Mouse (Mus musculus): ENCODE data around the gene Mrpl1.
A peak's percentile ranks its signal among the peaks of the same experiment; 100 is the strongest.

Gene Mrpl1

GRCm38 (mm10) chr5:96207531-96207930 is 1.8 kb upstream of the Mrpl1 start:
- DNase-seq (ENCODE audit: extremely low spot score) = no peak

- no peak for DNase-seq (ENCODE audit: extremely low spot score)
Measured at GRCm38 (mm10) chr5:96208543-96208942, 750 bp upstream of the Mrpl1 start.

GRCm38 (mm10) chr5:96209916-96210583 is 757 bp downstream of the Mrpl1 start:
- DNase-seq (ENCODE audit: extremely low spot score) = peak; percentile 92

DNA sequence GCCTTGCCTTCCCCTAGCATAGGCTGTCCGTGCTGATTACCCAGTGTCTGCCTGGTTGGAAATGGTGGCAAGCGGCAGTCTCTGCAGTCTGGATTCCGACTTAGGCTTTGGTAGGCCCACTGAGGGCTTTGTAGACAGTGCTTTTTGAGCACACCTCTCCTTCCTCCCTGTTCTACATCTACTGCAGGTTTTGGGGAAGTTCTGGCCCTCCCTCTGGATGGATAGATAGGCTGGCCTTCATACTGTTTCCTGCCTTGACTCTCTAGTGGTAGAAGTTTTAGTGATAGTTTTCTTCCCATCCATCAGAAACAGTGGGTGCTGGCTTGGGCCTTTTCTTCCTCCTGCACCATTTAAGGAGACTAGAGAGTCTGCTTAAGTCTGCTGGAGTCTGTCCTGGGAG is 9.4 kb downstream of the Mrpl1 start:
- no peak for DNase-seq (ENCODE audit: extremely low spot score)

DNA sequence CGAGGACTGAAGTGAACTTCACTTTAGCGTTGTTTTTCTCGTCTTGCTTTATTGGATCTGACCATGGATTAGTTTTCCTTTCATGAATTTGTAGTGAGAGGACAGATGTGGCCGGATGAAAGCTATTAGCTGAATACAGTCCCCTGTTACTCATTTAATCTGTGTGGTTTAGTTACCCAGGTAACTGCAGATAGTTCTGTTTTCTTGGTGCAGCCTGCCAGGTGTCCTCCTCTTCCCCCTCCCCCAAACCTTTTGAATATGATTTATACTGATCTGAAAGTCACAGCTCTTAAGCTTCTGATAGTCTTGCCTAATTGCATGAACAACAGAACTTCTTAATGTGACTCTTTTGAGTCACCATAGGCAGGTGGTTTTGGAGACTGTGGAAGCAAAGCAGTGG is 10.2 kb downstream of the Mrpl1 start:
- DNase-seq (ENCODE audit: extremely low spot score) = no peak

GRCm38 (mm10) chr5:96221298-96221697 is 12.0 kb downstream of the Mrpl1 start:
- no peak for DNase-seq (ENCODE audit: extremely low spot score)

DNA sequence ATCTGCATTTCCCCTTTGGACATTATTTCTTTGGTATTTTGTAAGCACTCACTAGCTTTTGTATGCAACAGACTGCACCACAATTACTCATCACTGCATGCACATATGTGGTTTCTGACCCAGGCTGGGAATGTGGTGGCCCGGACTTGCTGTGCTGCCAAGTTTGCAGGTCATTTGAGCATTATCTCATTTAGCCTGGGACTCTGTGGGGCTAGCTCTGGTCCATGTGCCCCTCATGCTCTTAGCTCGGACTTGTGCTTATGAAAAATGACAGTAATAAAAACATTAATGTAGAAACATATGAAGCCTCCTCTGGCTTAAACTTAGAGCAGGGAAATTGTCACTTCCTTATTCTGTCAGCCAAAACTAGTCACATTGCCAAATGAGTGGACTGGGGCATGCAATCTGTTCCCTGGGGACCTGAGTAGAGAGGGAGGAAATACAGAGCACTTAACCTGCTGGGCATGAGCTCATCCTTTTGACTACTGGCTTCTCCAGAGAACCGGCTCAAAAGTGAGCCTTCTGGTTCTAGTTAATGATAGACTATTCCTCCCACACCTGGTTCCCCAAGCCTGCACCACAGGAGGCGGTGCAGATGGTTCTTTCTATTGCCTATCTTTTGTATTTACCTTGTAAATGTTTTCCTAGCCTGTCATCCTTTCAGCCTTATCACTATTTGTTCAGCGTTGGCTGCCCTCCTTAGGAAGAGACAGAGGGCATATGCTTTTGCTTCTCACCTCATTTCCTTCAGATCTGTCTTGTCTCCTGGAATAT is 12.7 kb downstream of the Mrpl1 start:
- no peak for DNase-seq (ENCODE audit: extremely low spot score)

DNA sequence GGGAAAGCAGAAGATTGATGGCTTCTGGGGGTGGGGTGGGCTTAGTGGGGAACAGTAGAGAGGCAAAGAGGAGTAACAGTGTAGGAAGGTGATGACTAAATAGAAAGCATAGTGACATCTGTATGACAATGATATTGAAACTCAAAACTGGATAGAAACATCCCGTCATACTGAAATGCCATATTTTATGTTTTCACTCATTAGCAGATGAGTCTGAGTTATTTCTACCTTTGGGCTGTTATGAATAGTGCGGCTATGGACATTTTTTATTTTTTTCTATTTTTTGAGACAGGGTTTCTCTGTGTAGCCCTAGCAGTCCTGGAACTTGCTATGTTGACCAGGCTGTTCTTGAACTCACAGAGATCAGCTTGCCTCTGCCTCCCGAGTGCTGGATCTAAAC is 13.7 kb downstream of the Mrpl1 start:
- DNase-seq (ENCODE audit: extremely low spot score) = no peak

- DNase-seq (ENCODE audit: extremely low spot score) = no peak
Measured at GRCm38 (mm10) chr5:96226490-96226889, 17.2 kb downstream of the Mrpl1 start.

DNA sequence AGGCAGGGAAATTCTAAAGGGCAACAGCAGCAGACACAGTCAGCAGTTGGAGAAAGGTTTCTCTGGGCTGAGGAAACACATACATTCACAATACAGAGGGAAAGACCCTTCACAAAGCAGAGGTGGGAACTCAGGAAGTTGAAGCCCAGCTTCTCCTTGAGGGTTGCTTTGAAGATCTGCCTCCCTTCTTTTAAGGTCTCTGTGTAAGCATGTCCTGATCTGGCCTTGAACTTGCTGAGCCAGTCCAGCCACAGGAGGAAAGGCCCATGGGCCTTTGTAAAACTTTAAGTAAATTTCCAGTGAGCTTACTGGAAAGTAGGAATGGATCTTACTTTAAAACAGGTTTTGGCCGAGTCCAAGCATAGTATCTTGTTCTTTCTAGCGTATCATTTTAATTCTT is 19.7 kb downstream of the Mrpl1 start:
- DNase-seq (ENCODE audit: extremely low spot score) = no peak

DNA sequence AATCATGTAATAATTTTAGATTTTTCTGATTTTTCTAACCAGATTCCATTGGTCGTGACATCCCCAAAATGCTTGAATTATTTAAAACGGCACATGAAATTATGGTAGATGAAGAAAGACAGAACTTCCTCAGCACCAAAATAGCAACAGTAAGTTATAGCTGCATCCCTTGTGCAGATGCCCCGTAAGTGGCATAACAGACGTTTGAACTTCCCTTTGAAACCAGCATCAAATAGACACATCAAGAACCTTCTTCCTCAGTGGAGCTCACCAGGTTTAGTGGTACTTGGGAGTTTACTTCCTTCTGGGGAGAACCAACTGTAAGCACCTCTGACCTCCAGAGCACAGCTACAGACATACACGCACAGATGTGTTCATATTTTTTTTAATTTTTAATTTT is 29.5 kb downstream of the Mrpl1 start:
- no peak for DNase-seq (ENCODE audit: extremely low spot score)

GRCm38 (mm10) chr5:96240856-96241255 is 31.6 kb downstream of the Mrpl1 start:
- DNase-seq (ENCODE audit: extremely low spot score) = no peak

DNA sequence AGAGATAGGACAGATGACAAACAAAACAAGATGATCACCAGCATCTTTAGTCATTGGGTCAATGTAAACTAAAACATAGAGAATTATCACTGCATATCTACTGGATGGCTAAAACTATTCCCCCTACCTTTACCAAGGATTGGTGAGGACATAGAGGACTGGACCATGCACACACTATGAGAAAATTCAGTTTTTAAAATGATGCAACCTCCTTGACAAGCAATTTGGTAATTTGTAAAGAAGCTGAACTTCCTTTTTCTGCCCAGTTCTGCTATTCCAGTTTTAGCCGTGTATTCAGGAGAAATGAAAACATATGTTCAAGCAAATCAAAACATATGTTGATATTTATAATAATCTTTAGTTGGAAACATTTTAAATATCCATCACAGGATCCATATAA is 35.2 kb downstream of the Mrpl1 start:
- DNase-seq (ENCODE audit: extremely low spot score) = no peak

GRCm38 (mm10) chr5:96253995-96254394 is 44.7 kb downstream of the Mrpl1 start:
- DNase-seq (ENCODE audit: extremely low spot score) = no peak

DNA sequence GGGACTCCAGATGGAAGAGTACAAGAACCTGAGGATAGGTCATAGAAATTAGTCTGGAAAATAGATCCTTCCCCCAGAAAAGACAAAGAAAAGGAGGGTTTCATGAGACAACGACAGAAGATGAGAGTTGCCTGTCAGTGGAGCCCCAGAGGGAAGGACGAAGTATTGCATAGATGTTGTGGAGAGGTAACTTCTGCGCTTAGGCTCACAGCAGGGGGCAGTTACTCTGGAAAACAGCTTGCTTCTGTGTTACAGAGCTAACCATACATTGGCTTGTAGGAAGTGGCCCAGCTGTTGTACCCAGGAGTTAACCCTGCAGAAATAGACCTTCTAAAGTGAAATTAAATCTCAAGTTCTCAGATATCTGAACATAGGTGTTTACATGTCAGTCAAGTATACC is 45.9 kb downstream of the Mrpl1 start:
- no peak for DNase-seq (ENCODE audit: extremely low spot score)

- DNase-seq (ENCODE audit: extremely low spot score) = no peak
Measured at GRCm38 (mm10) chr5:96258210-96258609, 48.9 kb downstream of the Mrpl1 start.

DNA sequence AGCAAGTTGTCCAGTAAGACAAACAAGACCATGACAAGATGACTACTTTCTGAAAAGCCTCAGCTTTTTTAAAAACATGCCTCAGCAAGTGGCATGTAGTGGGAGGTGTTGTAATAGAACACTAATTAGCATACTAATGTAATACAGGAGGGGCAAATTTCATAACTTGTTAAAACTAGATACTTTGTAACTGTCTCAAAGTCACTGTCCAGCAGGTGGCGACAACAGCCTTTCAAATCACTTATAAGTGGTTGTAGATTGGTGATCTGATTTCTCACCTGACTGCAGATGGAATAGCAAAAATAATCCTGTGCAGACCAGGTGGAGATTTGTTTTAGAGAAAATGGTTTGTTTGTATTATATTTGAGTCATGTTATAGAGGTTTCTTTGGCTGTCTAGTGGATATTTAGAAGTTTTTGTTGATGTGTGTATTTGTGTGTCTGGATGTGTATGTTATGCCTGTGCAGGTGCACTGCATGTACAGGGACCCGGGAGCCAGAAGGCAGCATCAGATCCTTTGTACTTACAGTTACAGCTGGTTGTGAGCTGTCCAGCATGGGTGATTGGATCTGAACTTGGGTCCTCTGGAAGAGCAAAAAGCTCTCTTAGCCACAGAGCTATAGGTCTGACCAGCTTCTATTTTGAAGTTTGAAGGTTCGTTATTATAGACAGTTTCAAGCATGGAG is 57.9 kb downstream of the Mrpl1 start:
- DNase-seq (ENCODE audit: extremely low spot score) = peak; percentile 47

- DNase-seq (ENCODE audit: extremely low spot score) = no peak
Measured at GRCm38 (mm10) chr5:96271070-96271469, 61.8 kb downstream of the Mrpl1 start.

- no peak for DNase-seq (ENCODE audit: extremely low spot score)
Measured at GRCm38 (mm10) chr5:96305786-96306185, 96.5 kb downstream of the Mrpl1 start.

DNA sequence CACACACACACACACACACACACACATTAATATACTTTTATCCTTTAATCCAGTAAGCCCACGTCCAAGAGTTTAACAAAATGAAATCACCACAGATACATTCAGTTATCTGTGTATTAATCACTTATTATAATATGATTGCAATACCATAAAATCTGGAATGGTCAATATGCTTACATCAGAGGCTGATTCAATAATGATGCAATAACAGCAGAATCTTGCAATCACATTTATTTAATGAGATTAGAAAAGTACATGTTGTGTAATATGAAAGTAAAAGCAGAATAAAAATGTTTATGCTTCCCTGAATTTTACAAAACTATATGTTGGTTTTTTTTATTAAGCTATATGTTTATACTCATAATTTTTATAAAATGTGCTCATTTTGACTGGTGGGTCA is 97.0 kb downstream of the Mrpl1 start:
- DNase-seq (ENCODE audit: extremely low spot score) = no peak

DNA sequence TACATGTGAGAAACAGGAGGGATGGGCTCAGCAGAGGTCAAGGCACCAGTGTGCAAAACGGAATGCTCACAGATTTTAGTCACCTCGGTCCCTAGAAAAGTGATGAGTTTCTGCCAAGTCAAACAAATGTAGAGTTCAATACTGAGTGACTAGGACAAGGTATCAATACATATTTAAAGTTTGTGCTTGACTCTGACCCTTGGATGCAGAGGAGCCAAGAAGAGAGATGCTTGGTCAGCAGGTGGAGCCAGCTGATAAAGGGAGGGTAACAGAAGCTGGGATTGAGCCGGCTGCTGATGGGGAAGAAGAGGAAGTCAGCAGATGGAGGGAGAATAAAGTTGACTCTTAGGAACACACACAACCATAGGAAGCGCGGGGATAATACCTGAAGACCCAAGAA is 97.5 kb downstream of the Mrpl1 start:
- no peak for DNase-seq (ENCODE audit: extremely low spot score)

GRCm38 (mm10) chr5:96308086-96308485 is 98.8 kb downstream of the Mrpl1 start:
- no peak for DNase-seq (ENCODE audit: extremely low spot score)

GRCm38 (mm10) chr5:96308645-96309044 is 99.4 kb downstream of the Mrpl1 start:
- DNase-seq (ENCODE audit: extremely low spot score) = no peak
